Mouse (Mus musculus) spleen, postnatal 14 days (tissue): ENCODE results near the gene B4galt3.
"Not testable (repeated sequence)": the region's sequence is repeated elsewhere in the genome, so short reads cannot be mapped to it uniquely, and the experiment has no call there.

Experiments used
- DNase-seq, 2 experiments: peaks; one replicate each; pipeline ENCODE4 v3.0.0; 2021 to 2022; ENCODE audit warnings: low spot score in 2 of 2

The B4galt3 gene

GRCm38 (mm10) chr1:171284491-171284890 is 14.4 kb downstream of the B4galt3 start:
- no peak for DNase-seq

DNA sequence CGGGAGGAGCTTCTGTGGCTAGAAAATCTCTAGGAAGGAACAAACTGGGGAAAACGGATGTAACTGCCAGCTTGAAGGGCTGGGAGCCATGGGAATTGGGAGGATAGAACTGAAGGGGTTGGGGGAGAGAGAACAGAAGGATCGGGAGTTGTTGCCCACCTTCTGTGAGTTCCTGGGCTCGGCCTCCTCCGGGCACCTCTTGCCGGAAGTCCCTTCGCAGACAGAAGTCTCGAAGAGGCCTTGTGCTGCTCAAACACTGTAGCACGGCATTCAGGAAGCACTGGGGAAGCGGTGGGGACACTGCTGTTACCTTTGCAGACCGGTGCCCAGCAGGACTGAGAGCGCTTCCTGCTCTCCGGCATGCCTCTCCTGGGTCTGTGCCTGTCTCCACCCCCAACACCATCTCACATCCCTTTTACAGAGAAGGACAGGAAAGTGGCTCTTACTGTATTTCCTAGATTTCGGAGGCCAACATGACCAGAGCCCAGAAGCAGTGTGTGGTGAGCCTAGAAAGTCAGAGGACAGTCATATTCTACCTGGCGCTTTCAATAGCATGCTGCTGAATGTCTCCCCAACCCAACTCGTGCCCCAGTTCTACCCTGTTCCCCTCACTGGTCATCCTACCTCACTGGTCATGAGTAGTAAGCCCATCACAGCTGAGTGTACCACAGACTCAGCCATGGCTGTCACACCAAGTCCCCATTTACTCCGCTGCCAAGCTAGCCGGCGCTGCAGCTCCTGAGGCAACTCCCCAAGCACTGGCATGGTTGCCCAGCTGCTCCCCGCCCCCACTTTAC is 15.2 kb downstream of the B4galt3 start:
- DNase-seq, result no peak

GRCm38 (mm10) chr1:171286517-171286916 is 16.4 kb downstream of the B4galt3 start:
- DNase-seq, result no peak

- peak; percentile 89 to 93 for DNase-seq
Measured at GRCm38 (mm10) chr1:171287136-171288081, 17.3 kb downstream of the B4galt3 start, which contains the start of gene Usp21. Usp21 (minus strand) TSS chr1:171287991.

- DNase-seq, result no peak
Measured at GRCm38 (mm10) chr1:171288328-171288727, 18.2 kb downstream of the B4galt3 start.

GRCm38 (mm10) chr1:171293351-171293750 is 23.2 kb downstream of the B4galt3 start:
- no peak for DNase-seq

DNA sequence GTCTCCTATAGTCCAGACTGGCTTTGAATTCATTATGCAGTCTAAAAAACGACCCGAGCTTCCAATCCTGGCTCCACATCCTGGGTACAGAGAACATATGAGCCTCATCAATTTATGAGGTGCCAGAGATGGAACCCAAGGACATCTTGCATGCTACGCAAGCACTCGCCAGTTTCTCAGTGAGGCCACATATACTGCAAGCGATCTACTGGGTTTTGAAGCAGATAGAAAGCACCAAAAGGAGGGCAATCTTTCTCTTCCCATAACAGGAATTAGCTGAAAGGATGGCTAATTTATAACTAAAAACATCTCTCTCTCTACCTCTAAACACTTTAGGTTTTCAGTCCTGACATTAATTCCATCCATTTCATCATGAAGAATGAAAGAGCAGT is 23.8 kb downstream of the B4galt3 start:
- DNase-seq, result no peak

- peak; percentile 58 to 75 for DNase-seq
Measured at GRCm38 (mm10) chr1:171294298-171295062, 24.4 kb downstream of the B4galt3 start, which contains the start of gene Ufc1. Ufc1 (minus strand) TSS chr1:171295024.

GRCm38 (mm10) chr1:171295063-171295402 is 24.9 kb downstream of the B4galt3 start:
- no peak for DNase-seq

DNA sequence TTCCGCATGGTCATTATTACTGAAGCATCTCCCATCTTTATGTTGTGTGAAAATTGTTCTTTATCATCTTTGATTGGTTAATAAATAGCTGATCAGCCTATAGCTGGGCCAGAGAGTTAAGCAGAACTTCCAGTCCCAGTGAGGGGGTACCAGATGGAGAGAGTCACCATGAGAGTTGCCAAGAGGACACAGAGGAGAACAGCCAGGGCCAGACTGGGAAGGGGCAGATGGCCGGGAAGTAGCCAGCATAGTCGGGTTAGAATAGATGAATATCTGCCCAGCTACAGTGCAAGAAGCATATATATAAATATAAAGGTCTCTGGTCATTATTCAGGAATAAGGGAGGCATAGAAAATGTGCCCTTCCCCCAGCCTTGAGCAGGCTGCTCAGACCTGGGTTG is 28.1 kb downstream of the B4galt3 start:
- DNase-seq, result no peak

DNA sequence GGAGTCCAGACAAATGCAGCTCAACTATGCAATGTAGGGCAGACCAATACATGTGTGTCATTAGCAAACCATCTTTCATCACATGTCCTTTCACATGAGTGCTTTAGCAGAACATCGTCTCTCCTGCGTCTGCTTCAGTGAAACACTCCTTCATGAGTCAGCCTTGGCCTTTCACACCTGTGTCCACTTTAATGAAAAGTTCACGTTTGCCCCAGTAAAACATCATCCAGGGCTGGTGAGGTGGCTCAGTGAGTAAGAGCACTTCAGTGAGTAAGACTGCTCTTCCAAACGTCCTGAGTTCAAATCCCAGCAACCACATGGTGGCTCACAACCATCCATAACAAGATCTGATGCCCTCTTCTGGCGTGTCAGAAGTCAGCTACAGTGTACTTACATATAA is 36.0 kb downstream of the B4galt3 start:
- DNase-seq, result not testable (repeated sequence)

DNA sequence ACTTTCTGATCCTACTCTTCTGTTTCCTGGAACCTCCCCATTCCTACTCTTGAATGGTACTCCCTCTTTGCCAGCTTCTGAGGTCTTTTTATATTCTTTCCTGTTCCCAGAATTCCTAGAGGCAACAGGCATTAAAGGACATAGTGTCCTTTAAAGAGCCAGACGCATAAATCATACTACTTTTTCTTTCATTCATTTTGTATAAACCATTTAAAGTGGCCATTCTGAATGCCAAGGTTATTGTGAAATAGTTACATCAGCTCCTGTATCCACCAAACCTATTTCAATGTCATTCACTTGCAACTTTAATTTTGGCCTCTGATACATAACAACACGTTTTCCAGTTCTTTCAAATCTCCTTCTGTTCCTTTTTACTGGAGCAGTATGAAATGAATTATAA is 39.2 kb downstream of the B4galt3 start:
- DNase-seq, result no peak

GRCm38 (mm10) chr1:171319748-171320147 is 49.6 kb downstream of the B4galt3 start:
- no peak for DNase-seq

DNA sequence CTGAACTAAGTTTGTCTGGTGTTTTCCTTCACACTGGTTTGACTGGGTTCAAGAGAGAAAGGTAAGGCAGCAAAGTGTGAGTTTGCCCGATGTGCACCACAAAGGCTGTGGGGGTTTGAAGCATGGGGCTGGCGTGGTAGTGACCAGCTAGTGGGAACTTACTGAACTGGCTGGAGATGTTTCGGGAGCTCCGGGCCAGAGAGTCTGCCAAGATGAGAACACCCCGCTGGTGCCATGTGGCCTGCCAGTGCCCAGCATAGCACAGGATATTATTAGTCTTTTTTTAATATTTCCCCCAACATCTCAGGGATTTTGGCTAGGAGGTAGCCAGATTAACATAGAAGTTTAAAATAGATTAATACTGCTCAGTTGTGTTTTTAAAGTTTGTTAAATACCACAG is 50.0 kb downstream of the B4galt3 start:
- DNase-seq, result no peak

DNA sequence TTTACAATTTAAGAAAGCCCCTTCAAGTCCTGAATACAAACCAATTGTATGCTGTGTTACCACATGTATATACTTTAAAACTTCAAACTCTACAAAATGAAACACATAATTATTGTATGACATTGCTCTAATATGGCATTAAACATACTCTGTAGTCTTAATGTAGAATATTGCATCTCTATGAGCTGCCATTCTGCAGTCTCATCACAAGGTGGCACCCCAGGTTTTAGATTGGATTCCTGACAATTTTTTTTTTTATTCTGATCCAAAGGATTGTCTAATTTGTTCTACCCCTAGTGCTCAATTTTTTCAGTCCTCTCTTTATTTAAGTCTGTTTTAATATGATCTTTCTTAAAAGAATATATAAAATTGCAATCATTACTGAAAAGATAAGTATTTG is 51.3 kb downstream of the B4galt3 start:
- DNase-seq, result no peak

- no peak for DNase-seq
Measured at GRCm38 (mm10) chr1:171322012-171322411, 51.9 kb downstream of the B4galt3 start.

GRCm38 (mm10) chr1:171325571-171325970 is 55.4 kb downstream of the B4galt3 start:
- DNase-seq, result no peak
